Mouse (Mus musculus) ES-E14 (cell line): ENCODE results near the gene Gm3448. TPM values are rescaled to one million over a fixed set of nuclear protein-coding genes. Genes with fewer than 3 reads are reported as not detected.

ENCODE experiments used
- DNase-seq: peaks from one replicate; pipeline ENCODE4 v3.0.0-alpha.2; 2013; ENCODE audit warnings: low read depth, low spot score
- H3K27ac ChIP-seq: 2 replicates; pipeline ENCODE4 v1.5.1; 2012; ENCODE audit warnings: low read depth, mild to moderate bottlenecking, low read length, moderate library complexity, mixed read lengths; ENCODE audit not compliant: poor library complexity, insufficient read depth, severe bottlenecking
- H3K36me3 ChIP-seq: 2 replicates; pipeline ENCODE4 v1.6.1; 2012; ENCODE audit warnings: mild to moderate bottlenecking, low read length, moderate library complexity, mixed read lengths; ENCODE audit not compliant: control insufficient read depth, poor library complexity, insufficient read depth, severe bottlenecking
- H3K4me1 ChIP-seq, 2 experiments: fragments of 150-350 bp in 1 of 2; sonication (generic) in 1 of 2; 2 replicates each; pipeline ENCODE4 v1.6.1; 2012; ENCODE audit warnings: low read length in 2 of 2, mild to moderate bottlenecking in 1 of 2, mixed read lengths in 1 of 2; ENCODE audit not compliant: control insufficient read depth in 2 of 2, insufficient read depth in 2 of 2, poor library complexity in 1 of 2
- H3K4me3 ChIP-seq, 2 experiments: fragments of 150-350 bp in 1 of 2; sonication (generic) in 1 of 2; 2 replicates each; pipeline ENCODE4 v1.5.1; 2012; ENCODE audit warnings: low read length in 2 of 2, low read depth in 1 of 2, mild to moderate bottlenecking in 1 of 2, mixed read lengths in 1 of 2; ENCODE audit not compliant: insufficient read depth in 1 of 2, poor library complexity in 1 of 2, severe bottlenecking in 1 of 2
- H3K9ac ChIP-seq: 2 replicates; pipeline ENCODE4 v1.6.1; 2012; ENCODE audit warnings: low read depth, mild to moderate bottlenecking, low read length, mixed read lengths; ENCODE audit not compliant: poor library complexity, insufficient read depth, severe bottlenecking
- H3K9me3 ChIP-seq: fragments of 150-350 bp; sonication (generic); 2 replicates; pipeline ENCODE4 v1.6.1; 2012; ENCODE audit warnings: low read depth, mild to moderate bottlenecking, low read length; ENCODE audit not compliant: control insufficient read depth, insufficient read depth
- CHD2 ChIP-seq: IDR thresholded peaks from 2 replicates; pipeline ENCODE4 v1.6.1; 2014; ENCODE audit warnings: mild to moderate bottlenecking, low read depth, low read length, inconsistent platforms
- HCFC1 ChIP-seq: IDR thresholded peaks from 2 replicates; pipeline ENCODE4 v1.6.1; 2012; ENCODE audit warnings: low read length, inconsistent platforms, borderline replicate concordance; ENCODE audit not compliant: insufficient read depth
- MAFK ChIP-seq: IDR thresholded peaks from 2 replicates; pipeline ENCODE4 v1.6.1; 2014; ENCODE audit warnings: mild to moderate bottlenecking, low read depth, low read length, inconsistent platforms; ENCODE audit not compliant: insufficient read depth
- ZC3H11A ChIP-seq: IDR thresholded peaks from 2 replicates; pipeline ENCODE4 v1.6.1; 2012; ENCODE audit warnings: low read depth, mild to moderate bottlenecking, inconsistent platforms, low read length, borderline replicate concordance
- ZNF384 ChIP-seq: IDR thresholded peaks from 2 replicates; pipeline ENCODE4 v1.6.1; 2012; ENCODE audit warnings: low read depth, low read length, inconsistent platforms
- in situ Hi-C, 2 experiments: fragments of 600-800 bp; cut with MboI; formaldehyde crosslinking; loops; one replicate each; pipeline ENCODE4 v1.15.1; 2025; ENCODE audit warnings: low sequenced_read_pairs in 2 of 2, inconsistent platforms in 1 of 2; ENCODE audit not compliant: unreplicated experiment in 2 of 2
- total RNA-seq: library from RNA; depleted of rRNA; stranded (reverse); fragments of 300-350 nt; gene quantifications from 2 replicates; pipeline ENCODE4 v1.2.3, GENCODE M21; 2012

Gm3448 gene
- total RNA-seq, 1 experiment: 17.7 TPM

DNA sequence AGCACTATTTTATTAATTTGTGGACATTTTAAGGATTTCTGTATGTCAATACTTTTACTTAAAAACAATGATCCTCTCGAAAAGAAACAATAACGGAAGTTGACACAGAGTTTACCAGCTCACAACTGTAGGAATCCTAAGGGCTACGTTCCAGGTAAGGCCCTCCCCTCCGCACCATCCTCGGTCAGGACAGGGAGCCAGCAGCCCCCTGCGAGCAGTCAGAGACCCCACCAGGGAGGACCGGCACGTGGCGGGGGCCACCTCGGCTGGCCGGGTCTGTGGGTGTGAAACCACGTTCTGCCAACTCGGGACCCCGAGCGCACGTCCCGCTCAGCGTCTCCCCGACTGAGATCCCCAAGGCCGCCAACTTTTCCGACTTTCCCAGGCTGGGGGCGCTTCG is 80.8 kb downstream of the Gm3448 start:
- H3K9ac ChIP-seq: peak overlapping the region; percentile 90
- H3K36me3 ChIP-seq: peaks cover 2% of the 10 kb centered on the region; the same call in 1 of the 2 replicates
- no peak for DNase-seq
- H3K27ac ChIP-seq: no peak overlapping the region
- peak overlapping the region; percentile 94 to 95 for H3K4me3 ChIP-seq
- H3K4me1 ChIP-seq: peaks cover 2 to 6% of the 10 kb centered on the region in 2 experiments; a peak in 2 of 4 replicates
- in situ Hi-C loops: no loop called here
- TF ChIP-seq HCFC1: no peak
- TF ChIP-seq CHD2: no peak
- no peak for TF ChIP-seq ZC3H11A
- no peak for TF ChIP-seq MAFK
- H3K9me3 ChIP-seq: no peaks in the 10 kb centered on the region

DNA sequence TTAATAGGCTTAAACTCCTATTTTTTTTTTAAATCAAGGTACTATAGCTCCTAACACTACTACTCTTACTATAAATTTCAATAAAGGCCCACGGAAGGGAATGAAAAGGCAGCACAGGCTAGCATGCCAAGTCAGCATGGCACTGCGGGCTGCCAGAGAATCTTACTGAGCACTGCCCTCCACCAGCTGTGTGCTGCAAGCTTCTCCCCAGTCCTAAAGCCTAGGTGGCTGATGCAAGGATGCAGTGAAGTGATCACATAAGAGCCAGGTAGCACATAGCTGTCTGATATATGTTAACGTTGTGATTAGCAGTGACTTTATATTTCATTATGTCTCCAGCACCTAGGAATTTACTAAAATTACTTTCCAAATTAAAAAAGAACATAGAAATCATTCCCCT is 81.4 kb downstream of the Gm3448 start:
- H3K36me3 ChIP-seq: peaks cover 2% of the 10 kb centered on the region; the same call in 1 of the 2 replicates
- H3K4me3 ChIP-seq: peak overlapping the region; percentile 48 to 94
- H3K9ac ChIP-seq: peak overlapping the region; percentile 61
- in situ Hi-C loops: no loop called here
- H3K9me3 ChIP-seq: no peaks in the 10 kb centered on the region
- no peak for DNase-seq
- no peak for TF ChIP-seq ZC3H11A
- no peak for TF ChIP-seq ZNF384
- no peak for TF ChIP-seq MAFK
- TF ChIP-seq CHD2: no peak
- TF ChIP-seq HCFC1: no peak
- peaks cover 2 to 6% of the 10 kb centered on the region in 2 experiments; a peak in 2 of 4 replicates for H3K4me1 ChIP-seq
- no peak overlapping the region for H3K27ac ChIP-seq

DNA sequence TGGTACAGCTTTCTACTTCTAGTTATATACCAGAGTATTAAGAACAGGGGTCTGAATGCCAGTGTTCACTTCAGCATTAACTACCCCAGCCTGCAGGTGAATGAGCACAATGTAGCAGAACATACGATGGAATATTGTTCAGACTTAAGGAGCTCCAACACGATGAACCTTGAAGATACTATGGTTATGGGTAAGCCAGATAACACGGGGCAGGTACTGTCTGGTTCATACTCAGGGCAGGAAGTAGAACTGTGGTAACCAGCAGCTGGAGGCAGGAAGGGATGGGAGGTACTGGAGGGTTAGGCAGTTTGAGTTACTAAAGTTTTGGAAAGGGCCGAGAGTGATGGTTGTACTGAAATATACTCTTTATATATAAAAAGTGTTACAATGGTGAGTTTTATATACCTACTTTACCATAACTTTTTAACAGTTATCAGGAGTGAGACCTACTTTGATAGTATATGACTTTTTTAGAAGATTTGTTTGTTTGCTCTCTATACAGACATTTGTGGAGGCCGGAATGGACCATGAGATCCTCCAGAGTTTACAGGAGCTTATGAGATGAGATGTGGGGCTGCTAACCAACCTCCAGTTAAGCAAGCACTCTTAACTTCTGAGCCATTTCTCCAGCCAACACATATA is 82.5 kb downstream of the Gm3448 start:
- DNase-seq: no peak
- Histone ChIP-seq H3K4me3 (no peak overlapping the region), H3K9me3 (no peaks in the 10 kb centered on the region), H3K27ac (no peak overlapping the region), H3K36me3 (peaks cover 6% of the 10 kb centered on the region; the same call in 1 of the 2 replicates), H3K9ac (no peak overlapping the region), H3K4me1 (peaks cover 2 to 6% of the 10 kb centered on the region in 2 experiments; a peak in 2 of 4 replicates)
- in situ Hi-C loops: no loop called here
- TF ChIP-seq MAFK (no peak), ZC3H11A (no peak), HCFC1 (no peak)

DNA sequence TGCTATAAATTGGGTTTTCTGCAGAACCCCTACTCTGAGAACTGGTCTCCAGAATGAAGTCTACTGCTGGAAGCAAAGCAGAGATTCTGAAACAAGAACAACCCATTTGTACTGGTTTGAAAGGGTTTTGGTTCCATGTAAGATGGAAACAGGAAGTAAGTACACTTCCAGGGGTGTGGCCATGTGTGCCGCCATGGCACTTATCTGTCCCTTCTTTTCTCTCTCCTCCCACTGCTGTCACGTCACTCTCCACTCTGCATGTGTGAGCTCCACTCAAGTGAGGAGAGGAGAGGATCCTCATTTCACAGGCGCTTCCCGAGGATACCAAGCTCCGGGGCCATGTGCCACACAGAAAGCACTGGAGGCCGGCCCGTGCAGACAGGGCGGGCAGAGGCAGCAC is 87.9 kb downstream of the Gm3448 start:
- Histone ChIP-seq H3K4me1 (0 out of 4 replicates have a peak, but pooled peaks cover 0 to under 1% of the 10 kb centered on the region in 2 experiments), H3K9ac (no peak overlapping the region), H3K27ac (no peak overlapping the region), H3K4me3 (no peak overlapping the region), H3K9me3 (no peaks in the 10 kb centered on the region), H3K36me3 (peaks cover 14% of the 10 kb centered on the region)
- in situ Hi-C loops: no loop called here
- no peak for DNase-seq
- no peak for TF ChIP-seq MAFK
- TF ChIP-seq ZNF384: no peak
- no peak for TF ChIP-seq CHD2
- TF ChIP-seq HCFC1: no peak
- no peak for TF ChIP-seq ZC3H11A
